Mouse (Mus musculus) liver, embryonic 14.5 days (tissue): Measurements from ENCODE around the gene Fsd1l.

Experiments
- CTCF ChIP-seq: IDR thresholded peaks from 2 replicates; pipeline ENCODE4 v1.5.1; 2016; ENCODE audit warnings: antibody characterized with exemption, low read depth, control low read depth
- EP300 ChIP-seq: IDR thresholded peaks from 2 replicates; pipeline ENCODE4 v1.6.1; 2016; ENCODE audit warnings: antibody characterized with exemption, low read depth

DNA sequence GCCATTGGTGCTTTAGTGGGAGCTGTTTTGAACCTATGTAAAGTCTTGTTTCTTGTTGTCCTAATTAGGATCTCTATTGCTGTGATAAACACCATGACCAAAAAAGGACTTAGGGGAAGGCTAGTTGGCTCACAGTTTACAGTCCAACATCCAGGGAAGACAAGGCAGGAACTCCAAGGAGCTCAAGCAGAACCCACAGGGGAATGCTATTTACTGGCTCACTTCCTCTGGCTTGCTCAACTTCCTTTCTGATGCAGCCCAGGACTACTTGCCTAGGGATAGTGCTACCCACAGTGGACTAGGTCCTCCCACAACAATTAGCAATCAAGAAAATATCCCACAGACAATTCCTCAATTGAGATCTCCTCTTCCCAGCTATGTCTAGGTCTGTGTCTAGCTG, 43.6 kb upstream of the Fsd1l start:
- TF ChIP-seq CTCF: no peak
- TF ChIP-seq EP300: no peak
